Mouse (Mus musculus) myocyte (in vitro differentiated cells): ENCODE results near the gene Mdfi. TPM values are rescaled to one million over a fixed set of nuclear protein-coding genes. Genes with fewer than 3 reads are reported as not detected.

Source experiments
- H3K27me3 ChIP-seq: one replicate; pipeline ENCODE4 v1.6.1; 2011; ENCODE audit not compliant: control insufficient read depth, insufficient read depth, insufficient read length
- H3K36me3 ChIP-seq: one replicate; pipeline ENCODE4 v1.6.1; 2011; ENCODE audit not compliant: control insufficient read depth, insufficient read depth
- H3K4me2 ChIP-seq: one replicate; pipeline ENCODE4 v1.6.1; 2011; ENCODE audit warnings: low read depth, control low read depth
- H3K4me3 ChIP-seq: one replicate; pipeline ENCODE4 v1.5.1; 2011; ENCODE audit warnings: mild to moderate bottlenecking, control low read depth, moderate library complexity
- H3K79me2 ChIP-seq: one replicate; pipeline ENCODE4 v1.6.1; 2011; ENCODE audit not compliant: control insufficient read depth, insufficient read depth
- H3ac ChIP-seq: one replicate; pipeline ENCODE4 v1.6.1; 2011; ENCODE audit not compliant: control insufficient read depth, insufficient read length
- CEBPB ChIP-seq: IDR thresholded peaks from 2 replicates; pipeline ENCODE4 v1.6.1; 2011; ENCODE audit warnings: mild to moderate bottlenecking, moderate library complexity; ENCODE audit not compliant: poor library complexity, insufficient read depth, severe bottlenecking
- E2F4 ChIP-seq: IDR thresholded peaks from one replicate; pipeline ENCODE4 v1.6.1; 2011; ENCODE audit warnings: mild to moderate bottlenecking, control low read depth, moderate library complexity; ENCODE audit not compliant: insufficient read depth
- MAX ChIP-seq: IDR thresholded peaks from one replicate; pipeline ENCODE4 v1.6.1; 2011; ENCODE audit warnings: low read depth, mild to moderate bottlenecking, control low read depth
- MYOD1 ChIP-seq, 3 experiments: IDR thresholded peaks; one replicate each; pipeline ENCODE4 v1.6.1; 2011; ENCODE audit warnings: control low read depth in 2 of 3, low read depth in 2 of 3, mild to moderate bottlenecking in 2 of 3, moderate library complexity in 1 of 3; ENCODE audit not compliant: insufficient read length in 2 of 3, control insufficient read depth in 1 of 3
- MYOG ChIP-seq, 3 experiments: IDR thresholded peaks; one replicate each; pipeline ENCODE4 v1.6.1; 2011; ENCODE audit warnings: control low read depth in 2 of 3, low read depth in 2 of 3, mild to moderate bottlenecking in 2 of 3; ENCODE audit not compliant: insufficient read length in 2 of 3, control insufficient read depth in 1 of 3, insufficient read depth in 1 of 3
- POLR2A ChIP-seq: IDR thresholded peaks from one replicate; pipeline ENCODE4 v1.6.1; 2011; ENCODE audit warnings: low read depth, mild to moderate bottlenecking, control low read depth, moderate library complexity; ENCODE audit not compliant: insufficient read length
- POLR2AphosphoS2 ChIP-seq: IDR thresholded peaks from one replicate; pipeline ENCODE4 v1.6.1; 2011; ENCODE audit warnings: low read depth, control low read depth; ENCODE audit not compliant: insufficient read length
- REST ChIP-seq: IDR thresholded peaks from one replicate; pipeline ENCODE4 v1.6.1; 2011; ENCODE audit warnings: mild to moderate bottlenecking, control low read depth, moderate library complexity; ENCODE audit not compliant: insufficient read depth, insufficient read length
- SRF ChIP-seq: IDR thresholded peaks from one replicate; pipeline ENCODE4 v1.6.1; 2011; ENCODE audit warnings: low read depth; ENCODE audit not compliant: control insufficient read depth, insufficient read length
- TCF12 ChIP-seq: IDR thresholded peaks from one replicate; pipeline ENCODE4 v1.6.1; 2011; ENCODE audit warnings: mild to moderate bottlenecking, control low read depth; ENCODE audit not compliant: poor library complexity, insufficient read depth, severe bottlenecking
- TCF3 ChIP-seq: IDR thresholded peaks from one replicate; pipeline ENCODE4 v1.6.1; 2011; ENCODE audit warnings: low read depth, control low read depth; ENCODE audit not compliant: insufficient read length
- USF1 ChIP-seq: IDR thresholded peaks from one replicate; pipeline ENCODE4 v1.6.1; 2011; ENCODE audit warnings: low read depth, mild to moderate bottlenecking, control low read depth, moderate library complexity
- polyA plus RNA-seq: library from polyadenylated mRNA; unstranded; fragments of >200 nt; fragmentation: generic; extraction: Trizol; gene quantifications from one replicate; pipeline ENCODE4 v1.2.1, GENCODE M21; 2012; ENCODE audit warnings: missing spikeins

The Mdfi gene
- polyA plus RNA-seq, 1 experiment = 1.1 TPM

- TF ChIP-seq POLR2A (no peak), MAX (no peak), E2F4 (no peak), POLR2AphosphoS2 (no peak), MYOG (IDR thresholded peaks at IDR 0.05; ENCODE audit: control insufficient read depth in 1 of 3, insufficient read depth in 1 of 3, insufficient read length in 2 of 3, low read depth in 2 of 3) (no peak), SRF (no peak), USF1 (no peak), CEBPB (no peak), REST (no peak), TCF12 (no peak), MYOD1 (IDR thresholded peaks at IDR 0.05; ENCODE audit: control insufficient read depth in 1 of 3, insufficient read length in 2 of 3, low read depth in 2 of 3) (no peak), TCF3 (no peak)
- Histone ChIP-seq H3K36me3 (no peaks in the 10 kb centered on the region), H3K79me2 (no peaks in the 10 kb centered on the region), H3K4me3 (no peak overlapping the region), H3K4me2 (no peak overlapping the region), H3ac (no peak overlapping the region), H3K27me3 (no peaks in the 10 kb centered on the region)
Observed at GRCm38 (mm10) chr17:47765986-47766385, 68.5 kb downstream of the Mdfi start.

Other genes with a start within 250 kb of the Mdfi start
- gene Bysl, start 223.2 kb downstream of the Mdfi start, polyA plus RNA-seq = 41.0 TPM
- 33.4 TPM for gene Med20, start 223.1 kb downstream of the Mdfi start, polyA plus RNA-seq
- 1.5 TPM for gene Gm20517, start 223.1 kb downstream of the Mdfi start, polyA plus RNA-seq
- 2.5 TPM for gene Usp49, start 204.0 kb downstream of the Mdfi start, polyA plus RNA-seq
- gene Tomm6, start 146.3 kb downstream of the Mdfi start, polyA plus RNA-seq = 232 TPM
- gene Frs3, start 145.7 kb downstream of the Mdfi start, polyA plus RNA-seq = 3.4 TPM
- gene Gm21981, start 140.2 kb downstream of the Mdfi start, polyA plus RNA-seq = 1.3 TPM
- gene Prickle4, start 140.0 kb downstream of the Mdfi start, polyA plus RNA-seq = 0.32 TPM
- gene Pgc, start 107.8 kb downstream of the Mdfi start, polyA plus RNA-seq = not detected
- gene Tfeb, start 97.7 kb downstream of the Mdfi start, polyA plus RNA-seq = 16.5 TPM
- 24.7 TPM for gene Foxp4, start 90.0 kb upstream of the Mdfi start, polyA plus RNA-seq
- gene 1700122O11Rik, start 203.6 kb upstream of the Mdfi start, polyA plus RNA-seq = not detected